Mouse (Mus musculus) lung, embryonic 14.5 days (tissue): ENCODE results near the gene Cox17. TPM values are rescaled to one million over a fixed set of nuclear protein-coding genes. Genes with fewer than 3 reads are reported as not detected.

Experiments used
- ATAC-seq: fragments of 200-750 bp; cut with Nextera tagmentation; 2 replicates; pipeline ENCODE4 v1.8.0; 2017; ENCODE audit warnings: mild to moderate bottlenecking, moderate TSS enrichment, moderate library complexity; ENCODE audit not compliant: insufficient read depth
- DNase-seq: peaks from one replicate; pipeline ENCODE4 v3.0.0-alpha.2; 2015
- H3K27ac ChIP-seq: fragments of 300-500 bp; sonication (generic); 2 replicates; pipeline ENCODE4 v1.5.1; 2014; ENCODE audit warnings: low read depth, mild to moderate bottlenecking, moderate library complexity
- H3K27me3 ChIP-seq: fragments of 300-500 bp; sonication (generic); 2 replicates; pipeline ENCODE4 v1.6.1; 2014; ENCODE audit warnings: low read length, control low read depth; ENCODE audit not compliant: insufficient read depth
- H3K36me3 ChIP-seq: fragments of 300-500 bp; sonication (generic); 2 replicates; pipeline ENCODE4 v1.6.1; 2014; ENCODE audit warnings: control low read depth; ENCODE audit not compliant: insufficient read depth
- H3K4me1 ChIP-seq: fragments of 300-500 bp; sonication (generic); 2 replicates; pipeline ENCODE4 v1.6.1; 2014; ENCODE audit warnings: antibody characterized with exemption, control low read depth; ENCODE audit not compliant: insufficient read depth
- H3K4me2 ChIP-seq: fragments of 300-500 bp; sonication (generic); 2 replicates; pipeline ENCODE4 v1.6.1; 2014; ENCODE audit warnings: mild to moderate bottlenecking
- H3K4me3 ChIP-seq: fragments of 300-500 bp; sonication (generic); 2 replicates; pipeline ENCODE4 v1.5.1; 2014; ENCODE audit warnings: low read depth, low read length
- H3K9ac ChIP-seq: fragments of 300-500 bp; sonication (generic); 2 replicates; pipeline ENCODE4 v1.6.1; 2014
- H3K9me3 ChIP-seq: fragments of 300-500 bp; sonication (generic); 2 replicates; pipeline ENCODE4 v1.6.1; 2016; ENCODE audit warnings: low read depth, low read length, control low read depth
- CTCF ChIP-seq: IDR thresholded peaks from 2 replicates; pipeline ENCODE4 v1.5.1; 2016; ENCODE audit warnings: antibody characterized with exemption, low read depth
- WGBS: fragments of 180-500 bp; shearing (Covaris S2); extraction: QIAGEN DNeasy Blood & Tissue Kit; methylation state at CpG from one replicate; pipeline ENCODE4 v1.1.7; 2014; 5-methylcytosine and 5-hydroxymethylcytosine counted together
- polyA plus RNA-seq: library from polyadenylated mRNA; unstranded; fragments of >200 nt; fragmentation: Nextera tagmentation; extraction: Ambion mirVana; gene quantifications from 2 replicates; pipeline ENCODE4 v1.2.1, GENCODE M21; 2014

Cox17 gene
- polyA plus RNA-seq, 1 experiment from 2014 or later = 126 TPM

DNA sequence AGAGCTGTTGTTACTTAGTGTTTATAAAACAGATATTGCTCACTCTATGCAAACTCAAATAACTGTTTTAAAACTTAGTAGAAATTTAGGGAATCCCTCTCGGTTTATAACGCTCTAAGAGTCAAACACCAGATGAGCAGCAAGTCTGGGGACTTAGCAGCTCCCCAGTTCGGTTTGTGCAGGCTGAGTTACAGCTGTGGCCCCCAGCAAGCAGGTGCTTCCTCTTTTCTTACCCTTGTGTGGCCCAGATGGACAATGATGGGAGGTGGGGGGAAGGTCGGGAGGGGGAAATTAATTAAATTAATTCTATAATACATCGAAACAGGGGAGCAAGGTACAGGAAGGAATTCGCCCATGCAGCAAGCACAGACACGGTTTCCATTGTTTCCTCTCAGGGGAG, 39.1 kb upstream of the Cox17 start:
- DNase-seq = no peak
- Histone ChIP-seq H3K27me3 (no peaks in the 10 kb centered on the region), H3K27ac (no peak overlapping the region), H3K4me1 (no peaks in the 10 kb centered on the region), H3K4me3 (no peak overlapping the region), H3K9ac (no peak overlapping the region), H3K4me2 (no peak overlapping the region), H3K36me3 (no peaks in the 10 kb centered on the region), H3K9me3 (no peaks in the 10 kb centered on the region)
- TF ChIP-seq CTCF = no peak
- 58% methylated on average over 7 of the region's 7 CpGs for WGBS
- no peak for ATAC-seq

DNA sequence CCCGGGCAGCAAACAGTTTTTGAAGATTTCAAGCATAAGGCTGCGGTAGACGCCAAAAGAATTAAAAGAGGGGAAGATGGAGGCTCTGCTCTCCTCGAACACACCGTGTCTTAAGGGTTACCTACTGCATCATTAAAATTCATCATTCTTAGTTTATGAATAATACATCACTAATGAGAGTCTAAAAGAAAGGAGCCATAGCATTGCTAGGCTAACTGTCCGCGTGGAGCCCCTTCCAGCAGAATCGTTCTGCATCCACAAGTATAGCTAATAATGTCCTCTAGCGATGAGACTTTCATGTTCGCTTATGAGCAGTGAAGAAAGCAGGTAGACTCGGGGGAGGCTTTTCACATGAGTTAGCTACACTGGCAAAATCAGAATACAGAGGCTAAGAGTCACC, 38.6 kb upstream of the Cox17 start:
- whole genome bisulfite sequencing = 89% methylated on average over 11 of the region's 11 CpGs
- Histone ChIP-seq H3K27ac (no peak overlapping the region), H3K9me3 (no peaks in the 10 kb centered on the region), H3K4me3 (no peak overlapping the region), H3K4me2 (no peak overlapping the region), H3K27me3 (no peaks in the 10 kb centered on the region), H3K9ac (no peak overlapping the region), H3K4me1 (no peaks in the 10 kb centered on the region), H3K36me3 (no peaks in the 10 kb centered on the region)
- ATAC-seq (no peak), DNase-seq (no peak)
- no peak for TF ChIP-seq CTCF

- DNase-seq (no peak), ATAC-seq (no peak)
- no peaks in the 10 kb centered on the region for H3K4me1 ChIP-seq
- no peak for TF ChIP-seq CTCF
- H3K27me3 ChIP-seq = no peaks in the 10 kb centered on the region
- H3K4me2 ChIP-seq = no peak overlapping the region
- no peaks in the 10 kb centered on the region for H3K9me3 ChIP-seq
- WGBS = 68% methylated on average over 9 of the region's 9 CpGs
- H3K4me3 ChIP-seq = no peak overlapping the region
- H3K36me3 ChIP-seq = no peaks in the 10 kb centered on the region
- H3K27ac ChIP-seq = no peak overlapping the region
- no peak overlapping the region for H3K9ac ChIP-seq
Observed at GRCm38 (mm10) chr16:38318492-38318891, 28.3 kb upstream of the Cox17 start.

GRCm38 (mm10) chr16:38319087-38319486, 27.7 kb upstream of the Cox17 start:
- TF ChIP-seq CTCF = no peak
- H3K4me1 ChIP-seq = no peaks in the 10 kb centered on the region
- no peaks in the 10 kb centered on the region for H3K36me3 ChIP-seq
- no peak for DNase-seq
- no peak overlapping the region for H3K4me3 ChIP-seq
- H3K27ac ChIP-seq = no peak overlapping the region
- no peaks in the 10 kb centered on the region for H3K9me3 ChIP-seq
- 90% methylated on average over 4 of the region's 4 CpGs for WGBS
- no peaks in the 10 kb centered on the region for H3K27me3 ChIP-seq
- no peak overlapping the region for H3K9ac ChIP-seq
- ATAC-seq = no peak
- no peak overlapping the region for H3K4me2 ChIP-seq

DNA sequence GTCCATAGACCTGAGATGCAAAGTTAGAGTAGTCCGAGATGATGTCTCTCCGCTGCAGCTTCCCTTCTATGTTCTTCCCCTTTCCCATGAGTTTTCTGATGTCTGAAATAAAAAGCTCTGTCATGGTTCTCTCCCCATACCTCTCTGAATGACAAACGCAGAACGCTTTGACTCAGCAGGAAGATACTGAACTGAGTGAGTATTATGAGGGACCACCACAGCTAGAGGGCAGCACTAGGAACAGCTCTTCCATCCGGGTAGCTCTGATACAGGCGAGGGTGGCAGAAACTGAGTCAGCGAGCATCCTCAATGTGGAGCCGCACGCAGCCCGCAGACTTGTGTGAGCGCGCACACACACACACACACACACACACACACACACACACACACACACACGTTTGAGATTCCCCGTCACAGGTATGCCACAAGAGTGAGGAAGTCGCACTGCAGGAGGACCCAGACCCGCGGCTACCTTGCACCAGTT, 25.3 kb upstream of the Cox17 start:
- H3K27me3 ChIP-seq = no peaks in the 10 kb centered on the region
- no peak overlapping the region; the same call in 1 of the 2 replicates for H3K9ac ChIP-seq
- WGBS = 28% methylated on average over 17 of the region's 17 CpGs
- H3K4me1 ChIP-seq = no peaks in the 10 kb centered on the region
- H3K4me3 ChIP-seq = no peak overlapping the region
- H3K4me2 ChIP-seq = peak overlapping the region; percentile 43; the same call in 1 of the 2 replicates
- DNase-seq (peak; percentile 80), ATAC-seq (peak; percentile 44; the same call in 1 of the 2 replicates)
- peak; percentile 69 for TF ChIP-seq CTCF
- no peak overlapping the region for H3K27ac ChIP-seq
- H3K36me3 ChIP-seq = no peaks in the 10 kb centered on the region
- H3K9me3 ChIP-seq = no peaks in the 10 kb centered on the region

DNA sequence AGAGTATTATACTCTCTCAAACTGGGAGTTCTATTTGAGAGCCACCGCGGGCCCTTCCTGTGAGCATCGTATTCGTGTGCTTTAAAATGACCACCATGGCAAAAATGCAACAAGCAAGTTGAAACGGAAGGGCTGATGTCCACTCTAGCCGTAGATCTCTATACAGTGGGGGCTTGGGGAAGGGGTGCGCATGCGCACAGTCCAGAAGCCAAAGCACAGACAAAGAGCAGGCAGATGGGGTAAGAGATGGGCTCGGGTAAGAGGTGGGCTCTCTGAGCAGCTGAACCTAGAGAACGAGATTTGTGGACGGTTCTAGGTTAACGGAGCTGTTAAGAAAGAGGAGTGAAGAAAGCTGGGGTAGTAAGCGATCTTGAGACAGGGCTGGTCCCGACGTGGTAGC, 22.5 kb upstream of the Cox17 start:
- H3K9ac ChIP-seq = no peak overlapping the region
- no peak overlapping the region for H3K4me3 ChIP-seq
- H3K9me3 ChIP-seq = no peaks in the 10 kb centered on the region
- no peak overlapping the region for H3K27ac ChIP-seq
- ATAC-seq = no peak
- no peak for DNase-seq
- H3K36me3 ChIP-seq = no peaks in the 10 kb centered on the region
- H3K4me1 ChIP-seq = no peaks in the 10 kb centered on the region
- no peak for TF ChIP-seq CTCF
- no peak overlapping the region for H3K4me2 ChIP-seq
- no peaks in the 10 kb centered on the region for H3K27me3 ChIP-seq
- 88% methylated on average over 15 of the region's 15 CpGs for WGBS

GRCm38 (mm10) chr16:38326778-38327397, 19.9 kb upstream of the Cox17 start:
- no peak overlapping the region for H3K27ac ChIP-seq
- no peak for ATAC-seq
- TF ChIP-seq CTCF = no peak
- no peaks in the 10 kb centered on the region for H3K27me3 ChIP-seq
- no peaks in the 10 kb centered on the region for H3K9me3 ChIP-seq
- no peak overlapping the region for H3K4me2 ChIP-seq
- no peak overlapping the region for H3K4me3 ChIP-seq
- no peaks in the 10 kb centered on the region for H3K36me3 ChIP-seq
- no peak overlapping the region for H3K9ac ChIP-seq
- WGBS = 86% methylated on average over 11 of the region's 11 CpGs
- no peak for DNase-seq
- no peaks in the 10 kb centered on the region for H3K4me1 ChIP-seq
